Mouse (Mus musculus): ENCODE measurements around the gene Mrpl17.

The Mrpl17 gene

DNA sequence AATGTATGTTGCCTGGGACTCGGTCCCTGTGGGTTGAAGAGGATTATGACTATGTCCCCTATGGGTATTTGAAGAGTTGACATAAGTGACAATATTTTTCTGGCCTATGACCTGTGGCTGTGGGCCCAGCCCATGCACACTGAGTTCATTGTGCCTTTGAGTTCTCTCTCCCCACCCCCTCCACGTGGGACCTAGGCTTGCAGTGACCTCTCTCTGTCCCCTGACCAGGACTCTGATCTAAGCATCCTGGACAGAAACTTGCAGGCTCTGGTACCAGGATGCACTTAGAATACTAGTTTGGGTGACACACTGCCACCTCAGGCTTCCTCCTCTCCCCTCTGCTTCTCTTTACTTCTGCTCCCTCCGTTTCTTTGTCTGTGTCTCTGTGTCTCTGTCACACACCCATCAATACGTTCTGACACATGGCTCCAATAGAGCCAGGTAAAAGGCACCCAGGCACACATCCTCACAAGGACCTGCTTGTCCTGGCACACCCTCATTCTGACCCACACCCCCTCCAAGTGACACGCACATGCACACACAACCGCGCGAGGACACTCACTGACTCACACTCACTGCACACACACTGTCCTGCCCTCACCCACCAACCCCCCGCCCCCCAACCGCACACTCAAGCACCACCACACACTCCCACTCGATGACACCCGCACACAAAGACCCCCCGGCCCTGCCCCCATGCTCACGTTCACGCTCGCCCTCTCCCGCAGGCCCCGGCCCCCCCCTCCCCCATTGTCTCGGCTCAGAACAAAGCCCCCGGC lies 24.2 kb downstream of the Mrpl17 start:
- DNase-seq (ENCODE audit: low read depth, low spot score): no peak

DNA sequence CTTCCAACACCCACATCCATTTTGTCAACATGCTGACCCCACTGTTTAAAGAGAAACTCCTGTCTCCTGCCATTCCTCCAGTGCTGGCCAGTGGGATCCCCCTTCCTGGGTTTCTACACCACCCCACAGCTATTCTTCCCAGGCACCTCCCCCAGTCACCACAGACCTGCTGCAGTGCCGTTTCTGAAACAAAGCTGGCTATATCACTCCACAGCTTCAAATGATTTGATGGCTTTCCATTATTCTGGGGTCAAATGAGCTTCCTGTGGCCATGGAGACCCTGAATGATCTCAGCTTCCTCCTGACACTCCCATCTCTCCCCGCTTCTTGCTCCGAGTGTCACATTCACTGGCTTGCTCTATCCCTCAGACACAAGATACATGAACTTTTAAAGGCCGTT lies 26.3 kb downstream of the Mrpl17 start:
- no peak for DNase-seq (ENCODE audit: low read depth, low spot score)

DNA sequence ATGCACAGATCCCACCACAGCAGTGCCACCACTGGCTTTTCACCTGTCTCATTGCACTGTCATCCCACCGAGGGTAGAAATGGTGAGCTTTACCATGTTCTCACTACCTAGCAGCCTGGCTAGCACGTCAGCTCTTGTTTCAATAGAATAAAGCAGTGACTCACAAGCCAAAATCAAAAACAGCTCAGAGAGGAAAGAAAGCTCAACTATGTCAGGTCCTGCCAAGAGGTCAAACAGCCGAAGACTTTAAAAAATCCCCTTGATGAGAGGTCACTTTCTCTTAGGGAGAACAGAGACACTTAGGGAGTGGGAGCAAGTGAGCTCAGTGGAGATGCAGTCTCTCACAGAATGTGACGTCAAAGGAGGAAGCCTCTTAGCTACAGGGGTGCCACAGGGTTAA lies 27.0 kb downstream of the Mrpl17 start:
- DNase-seq (ENCODE audit: low read depth, low spot score): no peak

DNA sequence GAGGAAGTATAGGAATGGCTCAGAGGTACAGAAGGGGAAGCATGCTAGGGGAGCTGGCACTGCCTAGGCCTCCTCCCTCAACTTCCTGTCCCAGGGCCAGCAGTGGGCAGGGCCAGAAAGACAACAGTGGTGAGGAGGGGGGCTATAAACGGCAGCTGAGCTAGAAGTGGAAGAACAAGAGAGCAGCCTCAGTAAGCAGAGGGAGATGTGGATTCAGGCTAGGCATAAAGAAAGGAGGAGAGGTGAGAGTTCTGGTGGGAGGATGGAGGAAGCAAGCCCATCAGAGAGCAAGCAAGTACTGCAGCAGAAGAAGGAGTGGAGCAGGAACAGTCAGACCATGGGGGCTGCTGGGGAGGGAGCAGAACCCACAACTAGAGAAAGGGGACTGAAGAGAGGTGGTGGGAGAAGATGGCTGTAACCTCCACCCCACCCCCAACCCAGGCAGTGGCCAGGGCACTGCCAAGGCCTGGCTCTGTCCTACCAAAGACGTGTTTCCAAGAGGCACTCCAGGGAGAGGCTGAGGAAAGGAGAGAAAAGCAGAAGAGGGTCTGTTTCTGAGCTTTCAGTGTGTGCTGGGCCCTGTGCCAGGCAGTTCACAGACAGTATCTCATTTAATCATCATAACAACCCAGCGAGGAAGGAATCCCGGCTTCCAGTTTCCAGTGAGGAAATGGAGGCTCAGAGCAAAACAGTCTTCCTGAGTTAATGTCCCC lies 32.2 kb downstream of the Mrpl17 start:
- DNase-seq (ENCODE audit: low read depth, low spot score): no peak

DNA sequence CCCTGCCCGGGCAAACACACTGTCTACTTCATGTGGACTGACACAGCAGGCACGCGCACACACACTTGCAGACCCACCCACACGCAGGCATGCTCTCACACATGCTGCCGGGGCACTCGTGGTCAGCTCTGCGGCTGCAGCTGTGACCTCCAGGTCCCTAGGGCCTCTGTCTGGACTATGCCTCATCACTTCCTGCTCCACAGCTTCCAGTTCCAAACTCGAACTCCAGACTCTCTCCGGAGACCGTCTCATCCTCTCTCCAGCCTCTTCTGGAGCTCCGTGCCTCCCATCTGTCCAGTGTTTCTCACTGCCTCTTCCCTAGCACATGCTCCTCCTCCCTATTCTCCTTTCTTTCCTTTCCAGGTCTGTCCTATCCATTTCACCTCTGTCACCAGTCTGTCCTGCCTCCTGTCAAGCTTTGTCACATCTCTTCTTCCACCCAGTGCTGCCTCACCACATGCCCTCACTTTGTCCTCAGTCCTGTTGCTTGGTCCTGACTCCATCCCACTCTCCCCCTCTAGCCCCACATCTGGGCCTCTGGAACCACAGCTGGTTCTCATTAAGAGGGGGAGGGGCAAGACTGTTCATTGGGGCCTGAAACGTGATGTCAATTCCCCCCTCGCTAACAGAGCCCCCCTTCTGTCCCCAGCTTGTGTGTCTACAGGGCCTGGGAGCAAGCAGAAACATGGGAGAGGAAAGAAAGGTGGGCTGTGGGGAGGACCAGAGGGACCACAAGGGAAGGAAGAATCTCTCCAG lies 32.9 kb downstream of the Mrpl17 start:
- DNase-seq (ENCODE audit: low read depth, low spot score): peak; percentile 84

DNA sequence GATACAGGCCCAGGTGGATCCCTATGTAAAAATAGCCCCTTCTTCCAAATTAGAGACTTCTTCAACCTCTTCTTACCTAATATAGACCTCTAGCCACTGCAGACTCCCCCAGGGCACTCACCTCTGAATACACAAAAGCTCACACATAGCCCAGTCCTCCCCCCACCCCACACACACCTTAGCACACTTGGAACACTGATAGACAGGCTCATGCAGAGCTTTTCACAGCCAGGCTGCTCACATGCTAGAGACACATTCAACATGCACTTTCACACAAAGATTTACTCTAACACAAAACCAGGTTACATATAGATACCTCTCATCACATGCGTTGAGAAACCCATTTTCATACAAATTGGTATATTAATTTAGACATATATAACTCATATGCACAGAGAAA lies 33.6 kb downstream of the Mrpl17 start:
- no peak for DNase-seq (ENCODE audit: low read depth, low spot score)

DNA sequence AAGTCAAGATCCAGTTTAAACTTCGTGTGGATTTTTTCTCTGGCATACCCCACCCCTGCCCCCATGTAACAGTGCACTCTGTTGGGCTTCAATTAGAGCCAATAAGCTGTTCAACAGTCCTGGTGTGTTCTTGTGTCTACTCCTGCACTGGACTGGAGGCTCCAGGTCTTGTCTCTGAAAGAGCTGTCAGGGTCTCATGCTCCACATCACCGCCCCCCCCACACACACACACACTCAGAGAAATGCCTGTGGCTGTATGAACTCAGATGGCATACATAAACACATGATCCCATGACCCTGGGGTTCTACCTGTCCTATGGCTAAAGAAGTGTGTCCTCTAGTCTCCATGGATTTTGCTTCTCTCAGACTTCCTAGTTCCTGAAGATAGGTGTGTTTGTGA lies 34.9 kb downstream of the Mrpl17 start:
- DNase-seq (ENCODE audit: low read depth, low spot score): no peak

DNA sequence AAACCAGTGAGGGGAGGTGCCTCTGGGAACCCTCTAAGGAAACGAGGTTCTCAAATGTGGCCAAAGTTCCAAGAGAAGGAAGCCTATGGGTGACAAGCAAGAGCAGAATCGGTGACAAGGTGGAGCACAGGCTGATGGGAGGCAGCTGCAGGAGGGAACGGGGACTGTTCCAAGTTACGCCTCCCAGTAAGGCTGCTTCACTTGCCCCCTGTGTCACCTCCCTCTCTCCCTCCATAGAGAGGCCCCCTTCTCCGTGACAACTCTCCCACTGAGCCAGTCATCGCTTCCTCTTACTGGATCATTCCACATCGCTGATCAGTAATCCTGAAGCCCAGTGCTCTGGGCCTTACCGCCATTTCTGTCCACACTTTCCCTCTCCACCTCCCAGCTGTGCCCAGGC lies 36.2 kb downstream of the Mrpl17 start:
- DNase-seq (ENCODE audit: low read depth, low spot score): no peak

DNA sequence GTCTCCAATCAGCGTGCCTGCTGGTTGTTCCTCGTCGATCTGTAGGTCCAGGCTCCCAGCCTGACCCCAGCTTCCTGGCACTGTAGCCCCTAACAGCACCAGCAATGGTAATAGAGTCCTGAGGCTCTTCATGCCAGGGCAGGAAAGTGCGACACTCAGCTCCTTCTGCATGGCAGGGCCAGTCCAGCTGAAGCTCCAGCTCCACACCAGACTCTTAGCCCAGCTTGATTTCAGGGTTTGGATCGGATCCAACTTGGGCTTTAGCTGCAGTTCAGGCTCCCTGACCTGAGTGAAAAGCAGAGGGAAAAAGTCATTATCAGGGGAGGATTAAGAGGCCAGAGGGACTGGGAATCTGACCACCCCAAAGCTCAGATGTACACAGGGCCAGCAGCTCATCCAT lies 37.9 kb downstream of the Mrpl17 start:
- DNase-seq (ENCODE audit: low read depth, low spot score): no peak

DNA sequence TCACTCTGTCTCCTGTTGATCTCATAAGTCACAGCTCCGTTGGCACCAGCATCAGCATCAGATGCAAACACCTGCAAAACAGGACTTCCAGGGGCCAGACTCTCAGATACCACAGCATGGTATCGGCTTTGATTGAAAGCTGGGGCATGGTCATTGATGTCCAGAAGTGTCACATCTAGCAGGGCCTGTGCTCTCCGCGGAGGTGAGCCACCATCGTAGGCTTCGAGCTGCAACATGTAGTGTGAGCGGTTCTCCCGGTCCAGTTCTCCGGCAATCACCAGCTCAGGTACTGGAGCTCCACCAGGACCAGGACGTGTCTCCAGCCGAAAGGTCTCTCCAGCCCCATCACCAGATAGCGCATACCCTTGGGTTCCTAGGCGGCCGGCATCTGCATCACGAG lies 38.6 kb downstream of the Mrpl17 start:
- DNase-seq (ENCODE audit: low read depth, low spot score): no peak

DNA sequence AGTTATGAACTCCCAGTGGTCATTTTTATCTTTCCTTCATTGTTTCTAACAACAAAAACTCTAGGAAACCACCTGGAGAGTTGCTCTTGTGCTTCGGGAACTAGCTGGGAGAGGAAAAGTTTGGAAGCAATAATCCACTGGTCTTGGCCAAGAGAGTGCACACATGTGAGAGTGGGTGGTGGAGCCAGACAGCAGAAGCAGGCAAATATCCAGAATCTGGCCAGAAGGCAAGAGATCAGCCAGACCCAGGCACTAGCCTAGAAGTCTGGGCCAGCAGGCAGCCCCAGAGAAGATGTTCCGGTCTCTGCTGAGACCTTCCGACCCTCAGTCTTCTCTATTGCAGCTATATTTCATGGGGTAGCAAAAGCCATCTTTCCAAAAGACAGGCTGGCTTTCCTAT lies 40.9 kb downstream of the Mrpl17 start:
- peak; percentile 68 for DNase-seq (ENCODE audit: low read depth, low spot score)

DNA sequence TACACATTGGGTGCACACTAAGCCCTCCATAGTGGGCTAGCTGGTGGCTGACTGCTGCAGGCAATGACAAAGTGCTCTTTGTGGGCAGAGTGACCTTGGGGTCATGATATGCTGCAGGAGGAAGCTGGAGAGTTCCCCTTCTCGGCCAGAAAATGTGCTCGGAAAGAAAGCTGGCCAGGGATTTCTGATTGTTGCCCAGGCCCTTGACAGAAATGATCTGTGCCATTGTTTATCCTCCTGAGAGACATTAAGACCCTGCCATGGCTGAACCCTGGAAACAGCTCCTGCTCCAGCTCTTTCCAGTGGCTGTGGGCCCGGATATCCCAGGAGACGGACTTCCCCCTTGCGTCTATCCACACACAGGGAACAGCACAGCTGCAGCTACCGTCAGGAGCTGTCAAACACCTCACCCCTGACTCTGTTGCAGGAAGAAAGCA lies 43.2 kb downstream of the Mrpl17 start:
- no peak for DNase-seq (ENCODE audit: low read depth, low spot score)

DNA sequence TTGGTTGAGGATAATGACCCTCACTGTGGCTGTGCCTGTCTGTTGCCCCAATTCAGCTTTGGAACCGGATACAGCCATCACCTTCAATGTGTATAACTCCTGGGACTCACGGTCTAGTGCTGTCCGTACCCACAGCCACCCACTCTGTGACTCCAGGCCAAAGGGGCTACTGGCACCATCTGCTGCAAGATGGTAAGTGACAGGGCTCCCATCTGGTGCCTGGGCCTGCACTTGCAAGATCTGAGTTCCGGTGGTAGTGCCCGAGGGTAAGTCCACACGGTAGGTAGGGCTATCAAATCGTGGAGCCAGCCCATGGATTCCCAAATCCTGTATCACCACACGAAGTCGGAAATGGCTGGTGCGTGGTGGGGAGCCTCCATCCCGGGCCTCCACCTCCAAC lies 46.6 kb downstream of the Mrpl17 start:
- no peak for DNase-seq (ENCODE audit: low read depth, low spot score)

DNA sequence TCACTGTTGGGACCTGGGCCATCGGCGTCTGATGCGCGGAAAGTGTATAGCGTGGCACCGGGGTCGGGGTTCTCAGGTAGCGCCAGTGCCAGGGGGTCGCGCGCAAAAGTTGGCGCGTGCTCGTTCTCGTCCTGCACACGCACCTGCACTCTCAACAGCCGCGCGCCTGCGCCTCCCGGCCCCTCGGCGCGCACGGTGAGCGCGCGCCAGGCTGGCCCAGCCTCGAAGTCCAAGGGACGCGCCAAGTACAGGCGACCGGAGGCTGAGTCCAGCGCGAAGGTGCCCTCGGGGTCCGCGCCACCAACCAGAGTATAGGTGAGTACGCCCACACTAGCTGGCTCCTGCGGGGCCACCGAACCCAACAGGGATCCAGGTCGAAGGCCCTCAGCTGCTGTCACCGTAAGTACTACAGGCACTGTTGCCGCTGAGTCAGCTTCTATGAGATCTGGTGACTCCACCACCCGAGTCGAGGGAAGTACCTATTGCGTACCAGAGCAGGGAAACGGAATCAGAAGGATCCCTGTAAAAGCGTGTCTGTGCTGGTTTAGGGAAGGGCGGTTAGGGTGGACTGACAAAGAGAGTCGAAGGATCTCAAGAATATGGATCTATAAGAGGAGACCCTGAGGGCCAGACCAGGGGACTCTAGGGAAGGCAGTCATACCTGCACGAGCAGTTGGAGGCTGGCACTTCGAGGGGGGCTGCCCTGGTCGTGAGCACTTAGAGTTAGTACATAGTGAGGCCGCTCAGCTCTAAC lies 48.2 kb downstream of the Mrpl17 start:
- DNase-seq (ENCODE audit: low read depth, low spot score): no peak

DNA sequence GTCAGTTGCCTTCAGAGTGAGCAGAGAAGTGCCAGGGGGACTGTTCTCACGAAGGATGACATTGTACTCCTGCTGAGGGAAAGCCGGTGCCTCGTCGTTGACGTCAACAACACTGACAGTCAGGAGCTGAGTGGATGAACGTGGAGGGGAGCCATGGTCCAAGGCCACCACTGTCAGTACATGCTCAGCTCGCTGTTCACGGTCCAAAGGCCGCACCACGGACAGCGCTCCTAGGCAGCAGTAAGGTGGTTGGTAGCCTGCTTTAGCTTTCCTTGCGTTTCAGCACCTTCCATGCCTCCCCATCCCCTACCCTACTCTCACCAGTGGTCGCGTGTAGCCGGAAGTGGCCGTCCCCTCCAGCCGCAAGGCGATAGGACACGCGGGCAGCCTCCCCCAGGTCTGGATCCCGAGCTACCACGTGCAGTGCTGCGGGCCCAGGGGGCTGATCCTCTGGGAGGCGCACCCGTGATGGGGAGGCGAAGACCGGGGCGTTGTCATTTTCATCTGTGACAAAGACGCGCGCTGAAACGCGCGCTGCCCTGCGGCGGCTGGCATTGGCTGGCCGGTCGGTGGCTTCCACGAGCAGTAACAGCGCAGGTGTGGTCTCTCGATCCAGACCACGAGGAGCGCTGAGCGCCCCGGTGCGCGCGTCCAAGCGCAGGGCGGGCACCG lies 49.0 kb downstream of the Mrpl17 start:
- DNase-seq (ENCODE audit: low read depth, low spot score): no peak

DNA sequence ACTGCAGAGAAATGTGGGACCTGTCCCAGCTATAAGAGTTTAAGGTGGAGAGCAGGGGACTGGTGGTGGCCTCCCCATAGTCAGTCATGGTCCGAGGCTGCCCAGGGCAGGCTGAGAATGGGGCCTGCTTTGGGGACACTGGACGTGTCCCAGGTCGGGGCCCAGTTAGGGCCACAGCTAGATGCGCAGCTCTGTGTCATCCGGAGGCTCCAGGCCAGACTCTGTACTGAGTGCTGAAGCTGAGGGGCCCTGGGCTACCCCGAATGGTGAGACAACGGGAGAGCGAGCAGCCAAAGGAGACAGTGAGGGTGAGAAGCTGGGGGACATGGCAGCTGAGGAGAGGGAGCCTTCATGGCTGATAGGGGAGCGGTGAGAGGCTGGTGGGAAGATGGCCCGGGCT lies 57.6 kb downstream of the Mrpl17 start:
- no peak for DNase-seq (ENCODE audit: low read depth, low spot score)
